Mouse (Mus musculus): ENCODE results near the gene Rassf1.

- TF ChIP-seq ZC3H11A (IDR thresholded peaks at IDR 0.05; ENCODE audit: borderline replicate concordance, low read depth, low read length) = no peak
- no peak for TF ChIP-seq HCFC1 (IDR thresholded peaks at IDR 0.05; ENCODE audit: borderline replicate concordance, insufficient read depth, low read length)
- TF ChIP-seq MAFK (IDR thresholded peaks at IDR 0.05; ENCODE audit: insufficient read depth, low read depth, low read length) = no peak
- no peak for TF ChIP-seq CHD2 (IDR thresholded peaks at IDR 0.05; ENCODE audit: low read depth, low read length)
- no peak for TF ChIP-seq ZNF384 (IDR thresholded peaks at IDR 0.05; ENCODE audit: low read depth, low read length)
Measured at GRCm38 (mm10) chr9:107551890-107552355, 568 bp downstream of the Rassf1 start.

All from ES-E14 (cell line).